Mouse (Mus musculus): ENCODE measurements around the gene Meaf6. TPM values are rescaled to one million over a fixed set of nuclear protein-coding genes. Genes with fewer than 3 reads are reported as not detected.

Meaf6 gene
- total and polyA plus RNA-seq, 3 experiments = 43.4 to 79.4 (median 54.2) TPM

DNA sequence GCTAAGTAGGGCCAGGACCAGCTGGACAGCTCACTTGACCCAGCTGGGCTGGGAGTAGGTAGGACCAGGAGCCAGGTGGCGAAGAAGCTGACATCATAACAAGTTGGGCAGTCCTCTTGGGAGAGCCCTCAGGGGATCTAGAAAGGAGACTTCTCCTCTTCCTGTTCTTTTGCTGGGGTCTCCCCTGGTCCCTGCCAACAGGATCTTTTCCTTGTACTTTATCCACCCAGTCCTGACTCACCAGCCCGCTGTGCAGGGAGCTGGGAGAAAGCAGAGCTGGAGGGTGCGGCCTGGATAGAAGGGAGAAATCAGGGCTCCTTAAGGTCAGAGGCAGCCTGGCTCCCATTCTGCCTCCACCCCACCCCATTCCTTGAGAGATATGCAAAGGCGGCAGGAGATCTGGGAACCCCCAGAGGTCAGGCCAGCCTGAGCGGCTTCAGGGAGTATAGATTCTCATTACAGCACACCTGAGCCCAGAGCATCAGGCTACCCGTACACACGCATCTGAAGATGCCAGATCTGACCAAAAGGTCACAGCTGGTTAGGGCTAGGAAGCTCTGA, 40.5 kb downstream of the Meaf6 start:
- Histone ChIP-seq H3K36me3 (replicated peaks) (peaks cover 50% of the 10 kb centered on the region), H3K4me3 (ENCODE audit: low read depth, low read length) (no peak overlapping the region), H3K27me3 (ENCODE audit: insufficient read depth, low read length) (peaks cover 7% of the 10 kb centered on the region), H3K9me3 (replicated peaks) (no peaks in the 10 kb centered on the region), H3K4me1 (ENCODE audit: insufficient read depth, low read depth, low read length) (peaks cover 56% of the 10 kb centered on the region)
- no peak for TF ChIP-seq TAL1 (conservative IDR thresholded peaks at IDR 0.05; ENCODE audit: low read depth, low read length)
- TF ChIP-seq GATA2 (IDR thresholded peaks at IDR 0.05; ENCODE audit: borderline replicate concordance, low read depth, low read length) = no peak
- no peak for TF ChIP-seq CTCF (IDR thresholded peaks at IDR 0.05; ENCODE audit: low read depth, low read length)
- no peak for TF ChIP-seq GATA1 (IDR thresholded peaks at IDR 0.05; ENCODE audit: borderline replicate concordance, low read length)
- no peak for TF ChIP-seq POLR2AphosphoS5 (IDR thresholded peaks at IDR 0.05; ENCODE audit: insufficient replicate concordance, low read depth, low read length)
- no peak for DNase-seq (ENCODE audit: low spot score)
- no peak for ATAC-seq (ENCODE audit: extremely low read depth, insufficient number of reproducible peaks, low FRiP score, poor library complexity, severe bottlenecking)

DNA sequence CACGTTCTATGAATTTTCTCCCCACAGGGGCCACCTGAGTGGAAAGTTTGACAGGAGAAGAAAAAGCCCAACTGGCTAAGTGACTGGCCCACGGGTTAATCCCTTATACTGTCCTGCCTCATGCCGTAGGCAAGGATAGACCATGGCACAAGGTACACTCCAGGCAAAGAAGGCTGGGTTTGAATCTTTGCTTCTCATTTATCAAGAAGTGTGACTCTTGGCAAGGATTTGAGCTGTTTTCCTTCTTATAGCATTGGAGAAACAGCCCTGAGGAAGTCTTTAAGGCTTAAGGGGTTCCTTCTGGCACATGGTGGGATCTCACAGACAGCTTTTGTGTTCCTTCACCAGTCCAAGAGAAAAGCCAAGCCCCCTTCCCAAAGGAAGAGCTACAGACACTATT, 41.3 kb downstream of the Meaf6 start:
- no peak for ATAC-seq (ENCODE audit: extremely low read depth, insufficient number of reproducible peaks, low FRiP score, poor library complexity, severe bottlenecking)
- TF ChIP-seq GATA1 (IDR thresholded peaks at IDR 0.05; ENCODE audit: borderline replicate concordance, low read length) = no peak
- TF ChIP-seq POLR2AphosphoS5 (IDR thresholded peaks at IDR 0.05; ENCODE audit: insufficient replicate concordance, low read depth, low read length) = no peak
- no peak for TF ChIP-seq CTCF (IDR thresholded peaks at IDR 0.05; ENCODE audit: low read depth, low read length)
- TF ChIP-seq GATA2 (IDR thresholded peaks at IDR 0.05; ENCODE audit: borderline replicate concordance, low read depth, low read length) = no peak
- TF ChIP-seq TAL1 (conservative IDR thresholded peaks at IDR 0.05; ENCODE audit: low read depth, low read length) = no peak
- no peak for DNase-seq (ENCODE audit: low spot score)
- H3K9me3 ChIP-seq (replicated peaks) = no peaks in the 10 kb centered on the region
- H3K36me3 ChIP-seq (replicated peaks) = peaks cover 42% of the 10 kb centered on the region
- peaks cover 56% of the 10 kb centered on the region for H3K4me1 ChIP-seq (ENCODE audit: insufficient read depth, low read depth, low read length)
- peaks cover 7% of the 10 kb centered on the region for H3K27me3 ChIP-seq (ENCODE audit: insufficient read depth, low read length)
- no peak overlapping the region for H3K4me3 ChIP-seq (ENCODE audit: low read depth, low read length)

DNA sequence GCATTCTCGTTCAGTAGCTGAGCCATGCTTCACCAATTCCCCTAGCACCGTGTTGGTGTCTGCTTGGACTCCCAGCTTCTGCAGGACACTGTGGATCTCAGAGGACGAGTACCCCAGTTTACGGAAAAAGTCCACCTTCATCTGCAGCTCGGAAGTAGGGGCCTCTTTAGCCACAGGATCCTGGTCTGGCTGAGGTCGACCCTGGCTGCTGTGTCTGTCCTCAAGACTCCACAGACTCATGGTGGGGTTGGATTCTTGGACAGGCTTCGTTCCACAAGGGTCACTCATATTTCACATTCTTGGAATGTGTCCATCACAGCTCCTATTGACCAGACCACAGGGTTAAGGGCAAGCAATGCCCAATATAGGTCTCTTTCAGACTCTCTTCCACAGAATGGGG, 41.8 kb downstream of the Meaf6 start:
- H3K27me3 ChIP-seq (ENCODE audit: insufficient read depth, low read length) = peaks cover 7% of the 10 kb centered on the region
- H3K36me3 ChIP-seq (replicated peaks) = peaks cover 39% of the 10 kb centered on the region
- peaks cover 56% of the 10 kb centered on the region for H3K4me1 ChIP-seq (ENCODE audit: insufficient read depth, low read depth, low read length)
- no peak for ATAC-seq (ENCODE audit: extremely low read depth, insufficient number of reproducible peaks, low FRiP score, poor library complexity, severe bottlenecking)
- TF ChIP-seq GATA2 (IDR thresholded peaks at IDR 0.05; ENCODE audit: borderline replicate concordance, low read depth, low read length) = no peak
- no peak for TF ChIP-seq GATA1 (IDR thresholded peaks at IDR 0.05; ENCODE audit: borderline replicate concordance, low read length)
- TF ChIP-seq TAL1 (conservative IDR thresholded peaks at IDR 0.05; ENCODE audit: low read depth, low read length) = no peak
- no peak for TF ChIP-seq POLR2AphosphoS5 (IDR thresholded peaks at IDR 0.05; ENCODE audit: insufficient replicate concordance, low read depth, low read length)
- H3K9me3 ChIP-seq (replicated peaks) = no peaks in the 10 kb centered on the region
- peak overlapping the region; percentile 77 for H3K4me3 ChIP-seq (ENCODE audit: low read depth, low read length)
- no peak for DNase-seq (ENCODE audit: low spot score)

DNA sequence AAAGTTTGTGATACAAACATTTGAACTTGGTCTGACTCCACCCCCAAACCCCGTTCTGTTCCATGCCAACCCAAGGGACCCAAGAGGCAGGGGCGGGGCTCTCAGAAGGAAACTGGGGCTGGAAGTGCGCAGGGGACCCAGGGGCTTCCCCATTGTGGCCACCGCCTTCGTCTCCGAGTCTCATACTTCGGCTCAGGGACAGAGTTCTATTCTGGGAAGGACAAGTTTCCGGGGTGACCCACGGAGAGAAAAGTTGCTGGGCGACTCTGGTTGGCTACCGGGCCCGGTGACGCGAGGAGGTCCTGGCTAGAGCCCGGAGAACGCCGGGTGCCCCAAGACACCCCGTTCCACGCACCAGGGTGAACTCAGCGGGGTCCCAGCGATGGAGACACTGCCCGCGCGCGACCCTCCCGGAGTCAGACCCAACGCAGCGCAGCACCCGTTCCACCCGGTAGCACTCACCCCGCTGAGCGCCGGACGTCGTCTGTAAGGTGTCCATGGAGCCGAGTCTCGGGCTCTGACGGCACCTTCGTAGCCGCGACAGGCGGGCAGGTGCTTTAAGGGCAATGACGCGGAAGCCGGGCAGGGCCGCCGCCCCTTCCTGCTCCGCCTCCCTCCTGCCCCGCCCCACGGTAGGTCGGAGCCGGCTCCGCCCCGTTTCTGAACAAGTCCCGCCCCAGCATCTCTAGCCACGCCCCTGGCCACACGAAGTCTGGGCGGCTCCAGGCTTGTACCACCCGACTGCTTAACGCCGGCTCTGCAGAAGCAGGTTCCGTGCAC, 42.6 kb downstream of the Meaf6 start, which contains the start of gene Zc3h12a:
Gene Zc3h12a (minus strand): TSS at position 536 of the 780 bp plus-strand sequence.
- peaks cover 7% of the 10 kb centered on the region for H3K27me3 ChIP-seq (ENCODE audit: insufficient read depth, low read length)
- peaks cover 31% of the 10 kb centered on the region for H3K36me3 ChIP-seq (replicated peaks)
- H3K4me3 ChIP-seq (ENCODE audit: low read depth, low read length) = peak within 1 kb of the TSS; percentile 77
- ATAC-seq (ENCODE audit: extremely low read depth, insufficient number of reproducible peaks, low FRiP score, poor library complexity, severe bottlenecking) (peak; percentile 78), DNase-seq (ENCODE audit: low spot score) (peak; percentile 80)
- H3K9me3 ChIP-seq (replicated peaks) = no peaks in the 10 kb centered on the region
- H3K4me1 ChIP-seq (ENCODE audit: insufficient read depth, low read depth, low read length) = peaks cover 50% of the 10 kb centered on the region
- TF ChIP-seq GATA2 (IDR thresholded peaks at IDR 0.05; ENCODE audit: borderline replicate concordance, low read depth, low read length) = no peak
- TF ChIP-seq POLR2AphosphoS5 (IDR thresholded peaks at IDR 0.05; ENCODE audit: insufficient replicate concordance, low read depth, low read length) = no peak
- TF ChIP-seq TAL1 (conservative IDR thresholded peaks at IDR 0.05; ENCODE audit: low read depth, low read length) = no peak

DNA sequence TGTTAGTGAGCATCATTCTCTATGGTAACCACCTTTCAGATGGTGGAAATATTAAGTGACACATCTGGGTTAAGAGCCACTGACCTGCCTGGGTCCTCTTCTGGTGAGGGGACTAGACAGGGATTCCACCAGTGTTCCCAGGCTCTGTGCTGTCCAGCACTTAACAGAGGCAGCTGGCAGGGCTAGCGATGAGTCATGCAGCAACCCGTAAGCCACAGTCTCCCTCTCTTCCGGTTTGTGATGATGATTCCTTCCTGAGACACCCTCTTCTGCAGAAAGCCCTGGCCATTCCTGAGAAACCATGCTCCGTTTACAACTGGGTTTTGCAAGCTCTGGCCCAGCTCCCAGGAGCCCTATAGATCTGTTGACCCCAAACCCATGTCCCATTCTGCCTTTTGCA, 46.6 kb downstream of the Meaf6 start:
- ATAC-seq (ENCODE audit: extremely low read depth, insufficient number of reproducible peaks, low FRiP score, poor library complexity, severe bottlenecking) (no peak), DNase-seq (ENCODE audit: low spot score) (no peak)
- no peak overlapping the region for H3K4me3 ChIP-seq (ENCODE audit: low read depth, low read length)
- peaks cover 2% of the 10 kb centered on the region for H3K36me3 ChIP-seq (replicated peaks)
- peaks cover 20% of the 10 kb centered on the region for H3K4me1 ChIP-seq (ENCODE audit: insufficient read depth, low read depth, low read length)
- no peaks in the 10 kb centered on the region for H3K9me3 ChIP-seq (replicated peaks)
- peaks cover 7% of the 10 kb centered on the region for H3K27me3 ChIP-seq (ENCODE audit: insufficient read depth, low read length)
- TF ChIP-seq GATA2 (IDR thresholded peaks at IDR 0.05; ENCODE audit: borderline replicate concordance, low read depth, low read length) = no peak
- no peak for TF ChIP-seq TAL1 (conservative IDR thresholded peaks at IDR 0.05; ENCODE audit: low read depth, low read length)
- no peak for TF ChIP-seq POLR2AphosphoS5 (IDR thresholded peaks at IDR 0.05; ENCODE audit: insufficient replicate concordance, low read depth, low read length)
- TF ChIP-seq CTCF (IDR thresholded peaks at IDR 0.05; ENCODE audit: low read depth, low read length) = no peak

DNA sequence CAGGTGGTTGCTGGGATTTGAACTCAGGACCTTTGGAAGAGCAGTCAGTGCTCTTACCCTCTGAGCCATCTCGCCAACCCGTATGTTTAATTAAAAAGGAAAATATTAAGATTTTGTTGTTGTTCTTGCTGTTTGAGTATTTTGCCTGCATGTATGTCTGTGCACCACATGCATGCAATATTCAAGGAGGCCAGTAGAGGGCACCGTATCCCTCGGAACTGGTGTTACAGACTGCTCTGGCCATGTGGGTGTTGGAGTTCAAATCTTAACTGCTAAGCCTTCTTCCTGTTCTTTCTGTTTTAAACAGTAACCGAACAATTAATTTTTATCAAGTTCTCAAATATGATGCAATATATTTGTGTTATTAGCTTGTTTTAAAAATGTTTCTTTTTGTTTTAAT, 47.5 kb downstream of the Meaf6 start:
- no peak overlapping the region for H3K4me3 ChIP-seq (ENCODE audit: low read depth, low read length)
- no peak for ATAC-seq (ENCODE audit: extremely low read depth, insufficient number of reproducible peaks, low FRiP score, poor library complexity, severe bottlenecking)
- peak; percentile 74 for TF ChIP-seq CTCF (IDR thresholded peaks at IDR 0.05; ENCODE audit: low read depth, low read length)
- no peak for TF ChIP-seq TAL1 (conservative IDR thresholded peaks at IDR 0.05; ENCODE audit: low read depth, low read length)
- no peak for TF ChIP-seq POLR2AphosphoS5 (IDR thresholded peaks at IDR 0.05; ENCODE audit: insufficient replicate concordance, low read depth, low read length)
- TF ChIP-seq GATA1 (IDR thresholded peaks at IDR 0.05; ENCODE audit: borderline replicate concordance, low read length) = no peak
- peaks cover 11% of the 10 kb centered on the region for H3K4me1 ChIP-seq (ENCODE audit: insufficient read depth, low read depth, low read length)
- no peaks in the 10 kb centered on the region for H3K9me3 ChIP-seq (replicated peaks)
- H3K27me3 ChIP-seq (ENCODE audit: insufficient read depth, low read length) = peaks cover 7% of the 10 kb centered on the region
- H3K36me3 ChIP-seq (replicated peaks) = no peaks in the 10 kb centered on the region
- DNase-seq (ENCODE audit: low spot score) = no peak
